Mouse (Mus musculus) erythroblast, embryonic 14.5 days (primary cell): Measurements from ENCODE around the gene Plac9b. TPM values are rescaled to one million over a fixed set of nuclear protein-coding genes. Genes with fewer than 3 reads are reported as not detected.
"Not testable (repeated sequence)": the region's sequence is repeated elsewhere in the genome, so short reads cannot be mapped to it uniquely, and the experiment has no call there.

ENCODE experiments used
- H3K27me3 ChIP-seq: 2 replicates; pipeline ENCODE4 v1.6.1; 2012; ENCODE audit warnings: inconsistent platforms; ENCODE audit not compliant: control insufficient read depth
- H3K36me3 ChIP-seq: 2 replicates; pipeline ENCODE4 v1.6.1; 2012; ENCODE audit warnings: mild to moderate bottlenecking, inconsistent platforms; ENCODE audit not compliant: control insufficient read depth
- H3K4me1 ChIP-seq: 2 replicates; pipeline ENCODE4 v1.6.1; 2012; ENCODE audit warnings: inconsistent platforms; ENCODE audit not compliant: control insufficient read depth
- H3K4me3 ChIP-seq: replicated peaks from 2 replicates; pipeline ENCODE3; 2012; ENCODE audit warnings: moderate library complexity, mild to moderate bottlenecking, inconsistent platforms
- H3K9me3 ChIP-seq: 2 replicates; pipeline ENCODE4 v1.6.1; 2012; ENCODE audit warnings: low read length, inconsistent platforms, mixed read lengths; ENCODE audit not compliant: control insufficient read depth
- polyA plus RNA-seq: library from polyadenylated mRNA; stranded (reverse); fragments of >175 nt; gene quantifications from 2 replicates; pipeline ENCODE4 v1.2.3, GENCODE M21; 2012

The Plac9b gene
- polyA plus RNA-seq, 1 experiment, result not detected

DNA sequence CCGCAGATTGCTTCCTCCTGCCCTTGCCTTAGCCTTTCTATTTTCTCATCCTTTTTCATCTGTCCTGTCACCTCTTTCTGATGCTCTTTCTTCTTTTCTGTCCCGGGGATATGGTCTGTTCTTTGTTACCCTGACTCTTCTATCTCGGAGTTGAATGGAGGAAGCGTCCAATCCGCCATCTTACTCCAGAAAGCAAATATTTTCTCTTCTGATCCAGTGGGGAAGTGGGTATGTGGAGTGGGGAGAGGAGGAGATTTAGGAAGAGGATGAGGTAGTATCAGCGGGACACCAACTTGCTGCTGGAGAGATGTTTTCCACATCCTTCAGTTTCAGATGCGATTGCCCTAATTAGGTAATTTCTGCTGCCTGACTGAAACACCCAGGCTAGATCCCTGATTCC lies 63.2 kb downstream of the Plac9b start:
- not testable (repeated sequence) for H3K27me3 ChIP-seq, H3K36me3 ChIP-seq, H3K4me1 ChIP-seq, H3K9me3 ChIP-seq, H3K4me3 ChIP-seq

DNA sequence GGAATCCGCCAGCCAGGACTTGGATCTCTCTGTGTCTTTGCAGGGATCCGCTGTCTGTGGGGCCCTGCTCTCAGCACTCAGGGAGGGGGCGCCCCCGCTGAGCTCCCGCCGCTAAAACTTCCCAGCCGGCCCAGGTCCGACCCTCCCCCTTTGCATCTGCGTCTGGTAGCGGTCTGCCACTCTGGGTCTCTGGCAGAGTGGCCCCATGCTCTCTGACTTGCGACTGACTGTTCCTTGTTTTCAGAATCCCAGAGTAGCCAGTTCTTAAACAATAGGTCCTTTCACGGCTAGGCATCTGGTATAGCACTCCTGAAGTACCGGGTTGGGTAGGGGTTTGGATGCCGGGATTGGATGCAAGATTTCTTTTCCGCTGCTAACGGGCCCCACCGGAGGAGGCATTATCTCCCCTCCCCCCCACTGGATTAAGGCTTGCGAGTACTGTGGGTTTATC lies 63.7 kb downstream of the Plac9b start:
- H3K36me3 ChIP-seq, H3K27me3 ChIP-seq, H3K4me3 ChIP-seq, H3K4me1 ChIP-seq, H3K9me3 ChIP-seq: not testable (repeated sequence)

DNA sequence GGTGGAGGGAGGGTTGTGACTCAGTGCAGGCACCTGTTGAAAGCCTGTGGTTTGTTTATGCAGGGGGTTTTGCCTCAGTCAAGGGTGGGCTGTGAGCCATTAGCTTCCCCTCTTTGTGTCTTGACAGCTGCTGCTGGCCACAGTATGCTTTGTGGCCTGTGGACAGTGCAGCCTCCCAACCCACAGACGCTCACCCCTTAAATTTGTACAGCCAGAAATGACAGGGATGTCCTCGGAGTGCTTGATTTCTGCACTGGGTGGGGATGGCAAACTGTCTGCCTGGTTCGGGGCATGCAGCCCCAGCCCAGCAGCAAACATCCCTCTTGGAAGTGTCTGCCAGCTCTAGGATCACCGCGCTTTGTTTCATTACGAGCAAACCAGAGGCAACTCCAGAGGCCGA lies 64.1 kb downstream of the Plac9b start, which contains the start of gene Duxbl2:
TSS of gene Duxbl2 (plus strand) at position 200 of the 400 bp plus-strand sequence.
- not testable (repeated sequence) for H3K4me3 ChIP-seq, H3K36me3 ChIP-seq, H3K4me1 ChIP-seq, H3K27me3 ChIP-seq, H3K9me3 ChIP-seq

Other genes with a start within 250 kb of the Plac9b start
- gene Cphx1, start 244.2 kb downstream of the Plac9b start, polyA plus RNA-seq, result not detected in 2 replicates
- not detected in 2 replicates for gene Duxbl1, start 203.9 kb downstream of the Plac9b start, polyA plus RNA-seq
- gene Gm9780, start 139.8 kb downstream of the Plac9b start, polyA plus RNA-seq, result not detected in 2 replicates
- 0.03 and 0.07 TPM in 2 replicates for gene Tmem254c, start 115.1 kb downstream of the Plac9b start, polyA plus RNA-seq
- not detected in 2 replicates for gene Cphx2, start 101.0 kb downstream of the Plac9b start, polyA plus RNA-seq
- not detected in 2 replicates for gene Cphx3, start 100.2 kb downstream of the Plac9b start, polyA plus RNA-seq
- not detected in 2 replicates for gene Duxbl2, start 64.1 kb downstream of the Plac9b start, polyA plus RNA-seq
- 0.06 TPM in 1 of 2 replicates, not detected in the other for gene Tmem254b, start 24.6 kb upstream of the Plac9b start, polyA plus RNA-seq
- not detected in 2 replicates for gene Duxbl3, start 75.5 kb upstream of the Plac9b start, polyA plus RNA-seq